Mouse (Mus musculus): Measurements from ENCODE around the gene Vmn1r81.

The Vmn1r81 gene

GRCm38 (mm10) chr7:12268169-12268568 is at the start of gene Vmn1r81:
Gene Vmn1r81, minus strand, starts transcription at chr7:12268269.
- DNase-seq: no peak

- no peak for DNase-seq
Measured at GRCm38 (mm10) chr7:12300130-12300529, 32.1 kb upstream of the Vmn1r81 start, which contains the start of gene Vmn1r82. Gene Vmn1r82, plus strand, starts transcription at chr7:12300430.

DNA sequence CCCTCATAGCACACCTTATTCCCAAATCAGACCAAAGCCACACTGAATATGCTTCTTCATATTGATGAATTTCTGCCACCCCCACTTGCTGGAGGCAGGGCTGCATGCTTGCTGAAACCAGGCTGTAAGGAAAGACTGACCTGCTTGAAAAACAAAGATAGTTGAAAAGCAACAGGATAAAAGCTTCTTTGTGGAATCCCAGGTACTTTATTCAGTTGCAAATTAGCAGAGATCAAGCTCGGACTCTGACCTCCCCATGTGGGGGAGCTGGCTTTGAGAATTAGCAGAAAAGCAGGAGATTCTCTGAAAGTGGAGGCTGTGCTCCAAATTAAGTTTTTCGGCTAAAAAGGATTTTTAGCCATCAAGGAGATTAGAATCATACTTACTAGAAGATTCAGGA is 63.9 kb downstream of the Vmn1r81 start:
- DNase-seq: no peak
